Mouse (Mus musculus) intestine, embryonic 16.5 days (tissue): ENCODE results near the gene Emp3. TPM values are rescaled to one million over a fixed set of nuclear protein-coding genes. Genes with fewer than 3 reads are reported as not detected.
A peak's percentile ranks its signal among the peaks of the same experiment; 100 is the strongest.
"Not testable (repeated sequence)": the region's sequence is repeated elsewhere in the genome, so short reads cannot be mapped to it uniquely, and the experiment has no call there.

ENCODE experiments used
- ATAC-seq: fragments of 200-750 bp; cut with Nextera tagmentation; 2 replicates; pipeline ENCODE4 v1.8.0; 2017; ENCODE audit warnings: moderate TSS enrichment, moderate library complexity
- H3K27ac ChIP-seq: fragments of 300-500 bp; sonication (generic); 2 replicates; pipeline ENCODE4 v1.5.1; 2014; ENCODE audit warnings: mild to moderate bottlenecking, low read length
- H3K27me3 ChIP-seq: fragments of 300-500 bp; sonication (generic); replicated peaks from 2 replicates; pipeline ENCODE4 v1.6.1; 2014; ENCODE audit warnings: low read length, control low read depth, mixed read lengths; ENCODE audit not compliant: control insufficient read depth, insufficient read depth
- H3K36me3 ChIP-seq: fragments of 300-500 bp; sonication (generic); 2 replicates; pipeline ENCODE4 v1.6.1; 2014; ENCODE audit warnings: low read length, control low read depth; ENCODE audit not compliant: control insufficient read depth, insufficient read depth
- H3K4me1 ChIP-seq: fragments of 300-500 bp; sonication (generic); 2 replicates; pipeline ENCODE4 v1.6.1; 2014; ENCODE audit warnings: low read length, control low read depth, mixed read lengths; ENCODE audit not compliant: control insufficient read depth, insufficient read depth
- H3K4me2 ChIP-seq: fragments of 300-500 bp; sonication (generic); 2 replicates; pipeline ENCODE4 v1.6.1; 2014; ENCODE audit warnings: low read depth, low read length, control low read depth
- H3K4me3 ChIP-seq: fragments of 300-500 bp; sonication (generic); 2 replicates; pipeline ENCODE4 v1.5.1; 2014; ENCODE audit warnings: mild to moderate bottlenecking, low read length
- H3K9ac ChIP-seq: fragments of 300-500 bp; sonication (generic); 2 replicates; pipeline ENCODE4 v1.6.1; 2014; ENCODE audit warnings: low read depth, low read length
- H3K9me3 ChIP-seq: fragments of 300-500 bp; sonication (generic); 2 replicates; pipeline ENCODE4 v1.6.1; 2016; ENCODE audit warnings: low read length, control low read depth; ENCODE audit not compliant: control insufficient read depth
- WGBS: fragments of 180-500 bp; shearing (Covaris S2); extraction: QIAGEN DNeasy Blood & Tissue Kit; methylation state at CpG from one replicate; pipeline ENCODE4 v1.1.7; 2014; 5-methylcytosine and 5-hydroxymethylcytosine counted together
- polyA plus RNA-seq: library from polyadenylated mRNA; unstranded; fragments of >200 nt; fragmentation: Nextera tagmentation; extraction: Ambion mirVana; gene quantifications from 2 replicates; pipeline ENCODE4 v1.2.1, GENCODE M21; 2015

Gene Emp3
- polyA plus RNA-seq, 1 experiment from 2014 or later = 147 TPM

DNA sequence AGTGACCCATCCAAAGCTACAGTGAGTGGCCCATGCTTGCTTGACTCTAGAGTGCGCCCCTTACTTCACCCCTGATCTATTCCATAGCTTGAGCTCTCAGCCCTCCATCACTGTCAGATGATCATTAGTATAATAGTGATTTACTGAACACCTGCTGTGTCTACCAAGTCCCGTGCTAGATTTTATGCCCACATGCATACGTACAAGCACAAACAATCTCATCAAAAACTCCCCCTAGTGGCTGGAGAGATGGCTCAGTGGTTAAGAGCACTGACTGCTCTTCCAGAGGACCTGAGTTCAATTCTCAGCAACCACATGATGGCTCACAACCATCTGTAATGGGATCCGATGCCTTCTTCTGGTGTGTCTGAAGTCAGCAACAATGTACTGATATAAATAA lies 23.1 kb downstream of the Emp3 start:
- ATAC-seq, H3K27me3 ChIP-seq, H3K9me3 ChIP-seq, H3K9ac ChIP-seq, H3K36me3 ChIP-seq, H3K4me1 ChIP-seq, H3K27ac ChIP-seq: not testable (repeated sequence)
- H3K4me3 ChIP-seq = peak overlapping the region; percentile 51
- peak overlapping the region; percentile 95 for H3K4me2 ChIP-seq
- WGBS = 62% methylated on average over 4 of the region's 4 CpGs

DNA sequence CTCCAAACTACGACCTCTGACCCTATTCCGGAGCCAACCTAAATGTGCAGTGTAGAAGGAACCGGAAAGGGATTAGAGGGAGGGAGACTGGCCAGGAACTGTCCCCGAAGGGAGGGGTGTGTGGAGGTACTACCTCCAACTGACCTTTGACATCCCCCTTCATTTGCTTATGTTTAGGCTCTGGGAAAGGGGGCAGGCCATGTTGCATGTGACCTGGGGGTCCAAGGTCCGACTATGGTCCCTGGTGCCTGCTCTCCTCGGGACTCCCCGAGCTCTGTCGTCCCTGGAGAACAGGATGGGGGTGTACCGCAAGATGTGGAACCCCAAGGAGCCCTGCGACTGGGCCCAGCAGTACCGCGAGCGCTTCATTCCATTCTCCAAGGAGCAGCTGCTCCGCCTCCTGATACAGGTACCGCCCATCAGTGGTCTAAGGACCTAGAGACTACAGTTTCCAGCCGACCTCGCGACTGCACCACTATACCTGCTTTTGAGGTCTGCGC lies 23.9 kb downstream of the Emp3 start:
- Histone ChIP-seq H3K4me1 (peaks cover 7% of the 10 kb centered on the region; the same call in 1 of the 2 replicates), H3K9me3 (no peaks in the 10 kb centered on the region), H3K36me3 (no peaks in the 10 kb centered on the region), H3K4me3 (peak overlapping the region; percentile 51), H3K27me3 (no peaks in the 10 kb centered on the region), H3K27ac (peak overlapping the region; percentile 87), H3K9ac (peak overlapping the region; percentile 73), H3K4me2 (peak overlapping the region; percentile 95)
- WGBS = under 1% methylated on average over 19 of the region's 19 CpGs
- peak; percentile 83 for ATAC-seq

DNA sequence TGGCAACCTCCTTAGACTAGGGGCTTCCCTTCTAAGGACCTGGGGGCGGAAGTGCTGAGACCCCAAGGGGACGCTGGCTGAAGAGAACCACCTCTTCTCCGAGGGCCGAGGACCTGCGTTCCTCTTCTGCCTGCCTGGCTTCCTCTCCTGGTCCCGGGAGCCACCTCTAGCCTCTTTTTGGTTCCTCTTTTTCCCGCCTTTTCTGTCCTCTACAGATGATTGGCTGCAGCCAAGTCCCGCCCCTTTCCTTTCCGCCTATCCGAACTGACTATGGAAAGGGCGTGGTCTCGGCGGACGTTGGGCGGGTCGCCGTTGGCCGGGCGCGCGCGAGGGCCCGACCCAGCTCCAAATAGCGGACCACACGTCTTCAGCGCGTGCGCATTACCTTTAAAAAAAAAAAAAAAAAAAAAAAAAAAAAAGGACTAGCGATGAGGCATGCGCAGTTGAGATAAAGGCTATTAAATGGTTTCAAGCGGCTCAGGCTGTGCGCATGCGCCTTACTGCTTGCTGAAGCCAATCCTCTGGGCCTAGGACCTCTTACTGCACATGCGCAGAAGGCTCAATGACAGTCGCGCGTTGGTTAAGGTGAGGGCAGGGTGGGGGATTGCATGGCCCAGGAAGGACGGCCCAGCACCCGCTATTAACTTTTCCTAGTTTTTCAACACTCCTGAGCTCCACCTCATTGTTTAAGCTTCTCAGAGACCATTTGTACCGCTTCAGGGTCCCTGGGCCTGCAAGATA lies 24.5 kb downstream of the Emp3 start, which contains the start of the genes Syngr4 and Tmem143:
Gene Syngr4 (minus strand): TSS at position 198 of the 741 bp plus-strand sequence.
Gene Tmem143 (plus strand): TSS at position 425 of the 741 bp plus-strand sequence.
- ATAC-seq = peak; percentile 87
- Histone ChIP-seq H3K9me3 (no peaks in the 10 kb centered on the region), H3K4me1 (peaks cover 7% of the 10 kb centered on the region; the same call in 1 of the 2 replicates), H3K27ac (peak within 1 kb of the TSS; percentile 87), H3K27me3 (no peaks in the 10 kb centered on the region), H3K9ac (peak within 1 kb of the TSS; percentile 73), H3K36me3 (no peaks in the 10 kb centered on the region), H3K4me2 (peak within 1 kb of the TSS; percentile 95), H3K4me3 (peak within 1 kb of the TSS; percentile 51)
- WGBS = under 1% methylated on average over 40 of the region's 40 CpGs

DNA sequence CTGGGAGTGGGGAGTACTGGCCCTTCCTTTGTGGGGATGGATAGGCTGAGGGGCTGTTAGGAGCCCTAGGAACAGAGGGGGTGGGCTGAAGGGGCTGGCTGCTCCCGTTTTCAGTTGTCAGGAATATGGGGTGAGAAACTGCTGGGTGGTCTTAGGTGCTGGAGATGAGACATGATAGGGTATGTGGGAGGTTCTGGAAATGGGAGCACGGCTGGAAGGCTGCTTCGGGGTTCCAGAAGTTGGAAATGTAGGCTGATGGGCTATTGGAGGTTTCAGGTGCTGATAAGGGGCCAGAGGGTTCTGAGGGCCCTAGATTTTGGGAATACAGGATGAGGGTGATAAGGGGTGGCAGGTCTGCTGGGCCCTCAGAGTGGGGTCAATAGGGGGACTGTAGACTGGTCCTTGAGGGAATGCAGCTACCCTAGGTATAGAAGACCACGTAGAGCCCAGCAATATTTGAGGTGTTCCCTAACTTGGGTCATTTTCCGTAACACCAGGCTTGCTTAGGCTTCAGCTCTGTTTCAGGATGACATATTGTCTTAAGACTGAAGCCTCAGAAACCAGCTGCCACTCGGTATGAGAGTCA lies 25.2 kb downstream of the Emp3 start:
- peak overlapping the region; percentile 95 for H3K4me2 ChIP-seq
- peak overlapping the region; percentile 51; the same call in 1 of the 2 replicates for H3K4me3 ChIP-seq
- H3K27ac ChIP-seq = no peak overlapping the region
- WGBS = 77% methylated on average over 6 of the region's 6 CpGs
- H3K36me3 ChIP-seq = no peaks in the 10 kb centered on the region
- no peak overlapping the region for H3K9ac ChIP-seq
- peak; percentile 5 for ATAC-seq
- no peaks in the 10 kb centered on the region for H3K9me3 ChIP-seq
- H3K27me3 ChIP-seq = no peaks in the 10 kb centered on the region
- H3K4me1 ChIP-seq = peaks cover 7% of the 10 kb centered on the region; the same call in 1 of the 2 replicates

DNA sequence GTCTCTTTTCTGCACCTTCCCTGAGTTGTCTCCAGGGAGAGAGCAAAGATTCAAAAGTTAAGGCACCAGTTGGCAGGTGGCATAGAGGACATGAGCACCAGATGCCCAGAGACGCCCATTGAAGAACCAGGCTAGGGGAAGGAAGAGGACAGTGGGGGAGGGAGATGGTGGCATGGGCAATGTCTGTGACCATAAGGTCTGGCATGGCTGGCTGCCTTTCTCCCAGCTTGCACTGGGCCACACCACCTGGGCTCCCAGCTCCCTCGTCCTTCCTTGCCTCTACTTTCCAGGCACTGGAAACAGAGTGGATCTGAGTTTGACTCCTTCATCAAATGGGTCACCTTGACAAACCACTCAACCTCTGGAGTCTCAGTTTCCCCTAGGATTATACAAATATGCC lies 28.6 kb downstream of the Emp3 start:
- H3K4me3 ChIP-seq = no peak overlapping the region
- no peak overlapping the region for H3K9ac ChIP-seq
- no peaks in the 10 kb centered on the region for H3K27me3 ChIP-seq
- H3K36me3 ChIP-seq = no peaks in the 10 kb centered on the region
- peaks cover 3% of the 10 kb centered on the region; the same call in 1 of the 2 replicates for H3K4me1 ChIP-seq
- WGBS = 75% methylated on average over 2 of the region's 2 CpGs
- H3K4me2 ChIP-seq = no peak overlapping the region
- no peak overlapping the region for H3K27ac ChIP-seq
- ATAC-seq = no peak
- no peaks in the 10 kb centered on the region for H3K9me3 ChIP-seq

DNA sequence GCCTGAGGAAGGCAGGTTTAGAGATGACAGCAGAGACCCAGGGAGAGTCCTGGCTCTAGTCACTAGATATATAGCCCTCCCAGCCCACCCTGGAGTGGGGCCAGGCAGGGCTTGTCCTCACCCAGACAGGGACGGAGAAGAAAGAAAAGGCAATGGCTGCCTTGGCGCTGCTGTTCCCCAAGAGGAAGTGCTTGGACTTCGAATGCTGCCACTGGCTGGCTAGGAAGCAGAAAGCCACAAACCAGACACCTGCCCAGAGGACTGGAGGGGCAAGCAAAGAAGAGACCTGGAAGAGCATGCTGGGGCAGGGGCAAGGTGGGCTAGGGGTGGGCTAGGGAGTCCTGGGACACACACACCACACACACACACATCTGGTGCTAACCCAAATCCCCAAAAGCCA lies 34.0 kb downstream of the Emp3 start:
- 0 out of 2 replicates have a peak, but pooled peaks have one; percentile 24 for ATAC-seq
- Histone ChIP-seq H3K4me1 (no peaks in the 10 kb centered on the region), H3K27me3 (no peaks in the 10 kb centered on the region), H3K4me3 (no peak overlapping the region), H3K36me3 (peaks cover 10% of the 10 kb centered on the region), H3K9me3 (no peaks in the 10 kb centered on the region), H3K9ac (no peak overlapping the region; the same call in 1 of the 2 replicates), H3K27ac (no peak overlapping the region), H3K4me2 (no peak overlapping the region)
- 45% methylated on average over 3 of the region's 3 CpGs for WGBS

DNA sequence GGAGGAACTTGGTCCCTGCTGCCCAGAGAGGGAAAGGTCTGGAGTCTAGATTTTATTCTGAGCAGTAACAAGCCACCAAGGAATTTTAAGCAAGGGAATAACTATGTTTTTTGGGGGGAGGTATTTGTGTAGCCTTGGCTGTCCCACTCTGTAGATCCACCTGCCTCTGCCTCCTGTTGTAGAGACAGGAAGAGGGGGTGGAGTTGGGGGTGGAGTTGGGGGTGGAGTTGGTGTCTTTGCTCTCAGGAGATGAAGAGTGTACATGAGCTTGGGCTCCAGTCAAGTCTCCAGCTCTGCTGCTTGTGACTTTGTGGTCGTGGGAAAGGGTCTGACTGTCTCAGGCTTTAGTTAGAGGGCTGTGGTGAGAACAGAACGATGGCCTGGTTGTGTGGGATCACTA lies 40.2 kb downstream of the Emp3 start:
- WGBS = 95% methylated on average over 2 of the region's 2 CpGs
- Histone ChIP-seq H3K4me3 (no peak overlapping the region), H3K4me1 (no peaks in the 10 kb centered on the region), H3K9me3 (no peaks in the 10 kb centered on the region), H3K4me2 (no peak overlapping the region), H3K9ac (no peak overlapping the region), H3K27ac (no peak overlapping the region), H3K36me3 (peaks cover 40% of the 10 kb centered on the region), H3K27me3 (no peaks in the 10 kb centered on the region)
- ATAC-seq = no peak

DNA sequence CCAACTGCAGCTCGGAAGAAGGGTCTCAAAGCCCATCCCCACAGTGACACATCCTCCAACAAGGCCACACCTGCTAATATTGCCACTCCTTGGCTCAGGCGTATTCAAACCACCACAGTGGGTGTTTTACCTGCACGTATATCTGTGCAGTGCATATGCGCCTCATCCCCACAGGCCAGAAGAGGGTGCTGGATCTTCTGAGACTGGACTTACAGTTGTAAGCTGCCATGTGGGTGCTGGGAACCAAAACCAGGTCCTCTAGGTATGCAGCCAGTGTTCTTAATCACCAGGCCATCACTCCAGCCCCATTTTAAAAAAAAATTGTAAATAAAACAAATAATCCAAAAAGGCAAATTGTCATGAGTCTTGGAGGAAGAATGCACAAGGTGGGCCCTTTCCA lies 40.7 kb downstream of the Emp3 start:
- Histone ChIP-seq H3K9ac (no peak overlapping the region), H3K4me3 (no peak overlapping the region), H3K9me3 (no peaks in the 10 kb centered on the region), H3K27me3 (no peaks in the 10 kb centered on the region), H3K4me2 (no peak overlapping the region), H3K27ac (no peak overlapping the region), H3K4me1 (no peaks in the 10 kb centered on the region), H3K36me3 (peaks cover 44% of the 10 kb centered on the region)
- 94% methylated on average over 4 of the region's 4 CpGs for WGBS
- no peak for ATAC-seq

DNA sequence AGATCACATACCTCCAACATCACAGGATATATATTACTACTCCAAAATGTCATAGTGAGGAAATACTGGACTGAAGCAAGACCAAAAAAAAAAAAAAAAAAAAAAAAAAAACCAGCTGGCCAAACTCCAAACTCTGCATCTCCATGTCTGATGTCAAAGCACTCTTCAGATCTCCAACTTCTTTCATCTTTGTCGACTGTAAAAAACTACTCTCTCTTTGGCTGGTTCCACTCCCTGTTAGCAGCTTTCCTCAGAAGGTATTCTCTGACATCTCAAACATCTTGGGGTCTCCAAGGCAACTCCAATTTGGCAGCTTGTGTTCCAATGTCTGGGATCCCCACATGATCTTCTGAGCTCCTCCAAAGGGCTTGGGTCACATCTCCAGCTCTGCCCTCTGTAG lies 42.9 kb downstream of the Emp3 start, which contains the start of gene Grin2d:
Gene Grin2d (minus strand): TSS at position 101 of the 400 bp plus-strand sequence.
- not testable (repeated sequence) for H3K9ac ChIP-seq, H3K9me3 ChIP-seq, H3K4me2 ChIP-seq, H3K4me3 ChIP-seq, ATAC-seq, H3K27ac ChIP-seq, H3K27me3 ChIP-seq
- Histone ChIP-seq H3K4me1 (peaks cover 17% of the 10 kb centered on the region), H3K36me3 (peaks cover 37% of the 10 kb centered on the region)
- 95% methylated on average over 1 of the region's 1 CpGs for WGBS
